Mouse (Mus musculus) embryonic facial prominence, embryonic 14.5 days (tissue): Measurements from ENCODE around the gene Dlgap4. TPM values are rescaled to one million over a fixed set of nuclear protein-coding genes. Genes with fewer than 3 reads are reported as not detected.

Experiments used
- ATAC-seq: fragments of 200-750 bp; cut with Nextera tagmentation; 2 replicates; pipeline ENCODE4 v1.8.0; 2017; ENCODE audit warnings: low read depth, moderate number of reproducible peaks, moderate TSS enrichment
- DNase-seq: peaks from one replicate; pipeline ENCODE4 v3.0.0-alpha.2; 2015; ENCODE audit warnings: low spot score
- H3K27ac ChIP-seq: fragments of 300-500 bp; sonication (generic); replicated peaks from 2 replicates; pipeline ENCODE4 v1.5.1; 2014; ENCODE audit warnings: low read depth, mild to moderate bottlenecking, low read length, moderate library complexity
- H3K27me3 ChIP-seq: fragments of 300-500 bp; sonication (generic); replicated peaks from 2 replicates; pipeline ENCODE4 v1.6.1; 2014; ENCODE audit warnings: low read length; ENCODE audit not compliant: control insufficient read depth, insufficient read depth
- H3K36me3 ChIP-seq: fragments of 300-500 bp; sonication (generic); 2 replicates; pipeline ENCODE4 v1.6.1; 2014; ENCODE audit warnings: low read length, mixed read lengths; ENCODE audit not compliant: control insufficient read depth, insufficient read depth
- H3K4me1 ChIP-seq: fragments of 300-500 bp; sonication (generic); 2 replicates; pipeline ENCODE4 v1.6.1; 2014; ENCODE audit warnings: antibody characterized with exemption, low read length; ENCODE audit not compliant: control insufficient read depth, insufficient read depth
- H3K4me2 ChIP-seq: fragments of 300-500 bp; sonication (generic); 2 replicates; pipeline ENCODE4 v1.6.1; 2014; ENCODE audit warnings: low read depth, mild to moderate bottlenecking, low read length, moderate library complexity, mixed read lengths
- H3K4me3 ChIP-seq: fragments of 300-500 bp; sonication (generic); 2 replicates; pipeline ENCODE4 v1.5.1; 2014; ENCODE audit warnings: low read depth, mild to moderate bottlenecking, low read length
- H3K9ac ChIP-seq: fragments of 300-500 bp; sonication (generic); 2 replicates; pipeline ENCODE4 v1.6.1; 2014; ENCODE audit warnings: low read depth, mild to moderate bottlenecking, low read length, moderate library complexity, mixed read lengths
- H3K9me3 ChIP-seq: fragments of 300-500 bp; sonication (generic); 2 replicates; pipeline ENCODE4 v1.6.1; 2016; ENCODE audit warnings: low read length; ENCODE audit not compliant: control insufficient read depth
- WGBS: fragments of 180-500 bp; shearing (Covaris S2); extraction: QIAGEN DNeasy Blood & Tissue Kit; methylation state at CpG from one replicate; pipeline ENCODE4 v1.1.7; 2014; 5-methylcytosine and 5-hydroxymethylcytosine counted together
- polyA plus RNA-seq: library from polyadenylated mRNA; unstranded; fragments of >200 nt; fragmentation: Nextera tagmentation; extraction: Ambion mirVana; gene quantifications from 2 replicates; pipeline ENCODE4 v1.2.1, GENCODE M21; 2014

Dlgap4 gene
- polyA plus RNA-seq, 1 experiment from 2014 or later = 74.0 TPM

- H3K27ac ChIP-seq = no peak overlapping the region
- no peak for ATAC-seq
- no peak for DNase-seq
- H3K27me3 ChIP-seq = no peaks in the 10 kb centered on the region
- WGBS = 91% methylated on average over 10 of the region's 10 CpGs
- H3K9me3 ChIP-seq = no peaks in the 10 kb centered on the region
- no peak overlapping the region for H3K4me2 ChIP-seq
- no peak overlapping the region for H3K4me3 ChIP-seq
- no peaks in the 10 kb centered on the region for H3K36me3 ChIP-seq
- no peaks in the 10 kb centered on the region; the same call in 1 of the 2 replicates for H3K4me1 ChIP-seq
- no peak overlapping the region for H3K9ac ChIP-seq
Observed at GRCm38 (mm10) chr2:156582887-156583286, 30.6 kb upstream of the Dlgap4 start.

GRCm38 (mm10) chr2:156584154-156584796 is 29.2 kb upstream of the Dlgap4 start:
- Histone ChIP-seq H3K27ac (no peak overlapping the region), H3K9me3 (no peaks in the 10 kb centered on the region), H3K27me3 (no peaks in the 10 kb centered on the region), H3K36me3 (no peaks in the 10 kb centered on the region), H3K9ac (no peak overlapping the region), H3K4me2 (no peak overlapping the region), H3K4me1 (no peaks in the 10 kb centered on the region; the same call in 1 of the 2 replicates), H3K4me3 (no peak overlapping the region)
- 63% methylated on average over 11 of the region's 11 CpGs for WGBS
- ATAC-seq (no peak), DNase-seq (no peak)

GRCm38 (mm10) chr2:156584797-156585471 is 28.6 kb upstream of the Dlgap4 start:
- DNase-seq (no peak), ATAC-seq (no peak)
- Histone ChIP-seq H3K27me3 (no peaks in the 10 kb centered on the region), H3K4me3 (no peak overlapping the region), H3K36me3 (no peaks in the 10 kb centered on the region), H3K9ac (no peak overlapping the region), H3K9me3 (no peaks in the 10 kb centered on the region), H3K27ac (no peak overlapping the region), H3K4me1 (no peaks in the 10 kb centered on the region; the same call in 1 of the 2 replicates), H3K4me2 (no peak overlapping the region)
- 39% methylated on average over 14 of the region's 14 CpGs for WGBS

- H3K9me3 ChIP-seq = no peaks in the 10 kb centered on the region
- H3K4me2 ChIP-seq = no peak overlapping the region
- no peak for DNase-seq
- H3K27me3 ChIP-seq = no peaks in the 10 kb centered on the region
- H3K27ac ChIP-seq = no peak overlapping the region
- no peak overlapping the region for H3K9ac ChIP-seq
- no peak overlapping the region for H3K4me3 ChIP-seq
- no peak for ATAC-seq
- no peaks in the 10 kb centered on the region; the same call in 1 of the 2 replicates for H3K4me1 ChIP-seq
- 88% methylated on average over 9 of the region's 9 CpGs for WGBS
- H3K36me3 ChIP-seq = no peaks in the 10 kb centered on the region
Observed at GRCm38 (mm10) chr2:156589481-156589880, 24.0 kb upstream of the Dlgap4 start.

GRCm38 (mm10) chr2:156594987-156595490 is 18.5 kb upstream of the Dlgap4 start:
- 34% methylated on average over 15 of the region's 15 CpGs for WGBS
- DNase-seq = peak; percentile 39

GRCm38 (mm10) chr2:156602581-156602980 is 10.9 kb upstream of the Dlgap4 start:
- no peaks in the 10 kb centered on the region for H3K4me1 ChIP-seq
- H3K4me3 ChIP-seq = no peak overlapping the region
- 76% methylated on average over 7 of the region's 7 CpGs for WGBS
- H3K27ac ChIP-seq = no peak overlapping the region
- H3K4me2 ChIP-seq = no peak overlapping the region
- no peaks in the 10 kb centered on the region for H3K27me3 ChIP-seq
- ATAC-seq (no peak), DNase-seq (no peak)
- no peaks in the 10 kb centered on the region for H3K36me3 ChIP-seq
- no peaks in the 10 kb centered on the region for H3K9me3 ChIP-seq
- H3K9ac ChIP-seq = no peak overlapping the region

More at GRCm38 (mm10) chr2:156594987-156595490, 18.5 kb upstream of the Dlgap4 start:
- no peaks in the 10 kb centered on the region for H3K9me3 ChIP-seq
- H3K4me1 ChIP-seq = peaks cover 5% of the 10 kb centered on the region; the same call in 1 of the 2 replicates
- no peak for ATAC-seq
- H3K27me3 ChIP-seq = no peaks in the 10 kb centered on the region
- no peak overlapping the region for H3K27ac ChIP-seq
- no peak overlapping the region for H3K9ac ChIP-seq
- peak overlapping the region; percentile 23; the same call in 1 of the 2 replicates for H3K4me2 ChIP-seq
- H3K36me3 ChIP-seq = no peaks in the 10 kb centered on the region
- H3K4me3 ChIP-seq = no peak overlapping the region

- 76% methylated on average over 9 of the region's 9 CpGs for WGBS
Observed at GRCm38 (mm10) chr2:156603671-156604070, 9.8 kb upstream of the Dlgap4 start.

GRCm38 (mm10) chr2:156605144-156605543 is 8.4 kb upstream of the Dlgap4 start:
- ATAC-seq = no peak
- Histone ChIP-seq H3K4me2 (no peak overlapping the region), H3K4me1 (no peaks in the 10 kb centered on the region), H3K9me3 (no peaks in the 10 kb centered on the region), H3K36me3 (no peaks in the 10 kb centered on the region), H3K9ac (no peak overlapping the region), H3K27ac (no peak overlapping the region), H3K4me3 (no peak overlapping the region), H3K27me3 (no peaks in the 10 kb centered on the region)
- 42% methylated on average over 3 of the region's 3 CpGs for WGBS
- no peak for DNase-seq

More at GRCm38 (mm10) chr2:156603671-156604070, 9.8 kb upstream of the Dlgap4 start:
- ATAC-seq (no peak), DNase-seq (no peak)
- Histone ChIP-seq H3K9ac (no peak overlapping the region), H3K4me1 (no peaks in the 10 kb centered on the region), H3K9me3 (no peaks in the 10 kb centered on the region), H3K27ac (no peak overlapping the region), H3K36me3 (no peaks in the 10 kb centered on the region), H3K4me2 (no peak overlapping the region), H3K27me3 (no peaks in the 10 kb centered on the region), H3K4me3 (no peak overlapping the region)
